Mouse (Mus musculus): Measurements from ENCODE around the gene Irf2bp2. TPM values are rescaled to one million over a fixed set of nuclear protein-coding genes. Genes with fewer than 3 reads are reported as not detected.

The Irf2bp2 gene
- polyA plus RNA-seq, 1 experiment = 40.6 TPM

DNA sequence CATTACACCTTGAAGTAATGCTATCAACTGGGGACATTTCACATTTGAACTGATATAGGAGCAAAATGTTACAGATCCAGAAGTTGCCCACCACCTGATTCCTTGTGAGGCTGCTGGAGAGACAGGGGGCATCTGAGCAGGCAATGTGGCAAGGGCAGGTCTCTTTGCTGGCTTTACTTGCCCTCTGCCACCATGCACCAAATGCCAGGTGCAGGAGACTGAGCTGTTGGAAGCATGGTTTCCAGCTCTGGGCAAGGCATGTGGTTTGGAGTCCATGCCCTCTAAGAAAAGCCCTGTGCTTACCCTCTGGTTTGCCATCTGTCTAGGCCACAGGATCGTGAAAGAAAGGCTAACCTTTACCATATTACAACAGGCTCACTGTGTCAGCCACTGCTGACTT is 24.1 kb downstream of the Irf2bp2 start:
- no peak for DNase-seq
- Histone ChIP-seq H3K4me1 (ENCODE audit: control insufficient read depth, insufficient read depth, low read length) (peaks cover 11% of the 10 kb centered on the region), H3K27ac (ENCODE audit: insufficient read depth, low read depth, low read length) (no peak overlapping the region), H3K27me3 (replicated peaks; ENCODE audit: control insufficient read depth, insufficient read depth, low read length) (no peaks in the 10 kb centered on the region), H3K36me3 (ENCODE audit: control insufficient read depth, insufficient read depth, low read length) (no peaks in the 10 kb centered on the region), H3K4me3 (ENCODE audit: insufficient read depth, low read depth, low read length) (no peak overlapping the region)
- TF ChIP-seq CTCF (conservative IDR thresholded peaks at IDR 0.05; ENCODE audit: insufficient read depth, insufficient read length, low read depth, low read length) (no peak), POLR2A (IDR thresholded peaks at IDR 0.05; ENCODE audit: low read depth, low read length) (no peak)
- WGBS = 90% methylated on average over 1 of the region's 1 CpGs

- no peak for DNase-seq
- Histone ChIP-seq H3K4me3 (ENCODE audit: insufficient read depth, low read depth, low read length) (no peak overlapping the region), H3K27me3 (replicated peaks; ENCODE audit: control insufficient read depth, insufficient read depth, low read length) (no peaks in the 10 kb centered on the region), H3K36me3 (ENCODE audit: control insufficient read depth, insufficient read depth, low read length) (no peaks in the 10 kb centered on the region), H3K27ac (ENCODE audit: insufficient read depth, low read depth, low read length) (no peak overlapping the region), H3K4me1 (ENCODE audit: control insufficient read depth, insufficient read depth, low read length) (peaks cover 11% of the 10 kb centered on the region)
- WGBS = 70% methylated on average over 2 of the region's 2 CpGs
- TF ChIP-seq POLR2A (IDR thresholded peaks at IDR 0.05; ENCODE audit: low read depth, low read length) = no peak
- no peak for TF ChIP-seq CTCF (conservative IDR thresholded peaks at IDR 0.05; ENCODE audit: insufficient read depth, insufficient read length, low read depth, low read length)
Measured at GRCm38 (mm10) chr8:126567674-126568073, 26.1 kb downstream of the Irf2bp2 start.

- DNase-seq = peak; percentile 75
- H3K4me1 ChIP-seq (ENCODE audit: control insufficient read depth, insufficient read depth, low read length) = peaks cover 11% of the 10 kb centered on the region
- WGBS = 16% methylated on average over 14 of the region's 14 CpGs
- no peaks in the 10 kb centered on the region for H3K27me3 ChIP-seq (replicated peaks; ENCODE audit: control insufficient read depth, insufficient read depth, low read length)
- TF ChIP-seq CTCF (conservative IDR thresholded peaks at IDR 0.05; ENCODE audit: insufficient read depth, insufficient read length, low read depth, low read length) (no peak), POLR2A (IDR thresholded peaks at IDR 0.05; ENCODE audit: low read depth, low read length) (no peak)
- H3K4me3 ChIP-seq (ENCODE audit: insufficient read depth, low read depth, low read length) = no peak overlapping the region
- no peaks in the 10 kb centered on the region for H3K36me3 ChIP-seq (ENCODE audit: control insufficient read depth, insufficient read depth, low read length)
- H3K27ac ChIP-seq (ENCODE audit: insufficient read depth, low read depth, low read length) = peak overlapping the region; percentile 76
Measured at GRCm38 (mm10) chr8:126566446-126567062, 27.2 kb downstream of the Irf2bp2 start.

GRCm38 (mm10) chr8:126565954-126566445 is 27.8 kb downstream of the Irf2bp2 start:
- TF ChIP-seq CTCF (conservative IDR thresholded peaks at IDR 0.05; ENCODE audit: insufficient read depth, insufficient read length, low read depth, low read length) (no peak), POLR2A (IDR thresholded peaks at IDR 0.05; ENCODE audit: low read depth, low read length) (no peak)
- H3K27me3 ChIP-seq (replicated peaks; ENCODE audit: control insufficient read depth, insufficient read depth, low read length) = no peaks in the 10 kb centered on the region
- H3K27ac ChIP-seq (ENCODE audit: insufficient read depth, low read depth, low read length) = peak overlapping the region; percentile 68
- H3K4me1 ChIP-seq (ENCODE audit: control insufficient read depth, insufficient read depth, low read length) = peaks cover 11% of the 10 kb centered on the region
- H3K4me3 ChIP-seq (ENCODE audit: insufficient read depth, low read depth, low read length) = no peak overlapping the region
- no peaks in the 10 kb centered on the region for H3K36me3 ChIP-seq (ENCODE audit: control insufficient read depth, insufficient read depth, low read length)
- DNase-seq = peak; percentile 25
- 60% methylated on average over 6 of the region's 6 CpGs for WGBS

GRCm38 (mm10) chr8:126565231-126565781 is 28.5 kb downstream of the Irf2bp2 start:
- TF ChIP-seq CTCF (conservative IDR thresholded peaks at IDR 0.05; ENCODE audit: insufficient read depth, insufficient read length, low read depth, low read length) = no peak
- TF ChIP-seq POLR2A (IDR thresholded peaks at IDR 0.05; ENCODE audit: low read depth, low read length) = no peak
- Histone ChIP-seq H3K4me1 (ENCODE audit: control insufficient read depth, insufficient read depth, low read length) (peaks cover 11% of the 10 kb centered on the region), H3K4me3 (ENCODE audit: insufficient read depth, low read depth, low read length) (no peak overlapping the region), H3K27ac (ENCODE audit: insufficient read depth, low read depth, low read length) (no peak overlapping the region), H3K27me3 (replicated peaks; ENCODE audit: control insufficient read depth, insufficient read depth, low read length) (no peaks in the 10 kb centered on the region), H3K36me3 (ENCODE audit: control insufficient read depth, insufficient read depth, low read length) (no peaks in the 10 kb centered on the region)
- WGBS = 81% methylated on average over 6 of the region's 6 CpGs
- DNase-seq = no peak

GRCm38 (mm10) chr8:126564551-126565154 is 29.1 kb downstream of the Irf2bp2 start:
- no peaks in the 10 kb centered on the region for H3K36me3 ChIP-seq (ENCODE audit: control insufficient read depth, insufficient read depth, low read length)
- no peak overlapping the region for H3K4me3 ChIP-seq (ENCODE audit: insufficient read depth, low read depth, low read length)
- 76% methylated on average over 9 of the region's 9 CpGs for WGBS
- no peak overlapping the region for H3K27ac ChIP-seq (ENCODE audit: insufficient read depth, low read depth, low read length)
- no peak for DNase-seq
- H3K27me3 ChIP-seq (replicated peaks; ENCODE audit: control insufficient read depth, insufficient read depth, low read length) = no peaks in the 10 kb centered on the region
- H3K4me1 ChIP-seq (ENCODE audit: control insufficient read depth, insufficient read depth, low read length) = peaks cover 11% of the 10 kb centered on the region
- TF ChIP-seq CTCF (conservative IDR thresholded peaks at IDR 0.05; ENCODE audit: insufficient read depth, insufficient read length, low read depth, low read length) = no peak

DNA sequence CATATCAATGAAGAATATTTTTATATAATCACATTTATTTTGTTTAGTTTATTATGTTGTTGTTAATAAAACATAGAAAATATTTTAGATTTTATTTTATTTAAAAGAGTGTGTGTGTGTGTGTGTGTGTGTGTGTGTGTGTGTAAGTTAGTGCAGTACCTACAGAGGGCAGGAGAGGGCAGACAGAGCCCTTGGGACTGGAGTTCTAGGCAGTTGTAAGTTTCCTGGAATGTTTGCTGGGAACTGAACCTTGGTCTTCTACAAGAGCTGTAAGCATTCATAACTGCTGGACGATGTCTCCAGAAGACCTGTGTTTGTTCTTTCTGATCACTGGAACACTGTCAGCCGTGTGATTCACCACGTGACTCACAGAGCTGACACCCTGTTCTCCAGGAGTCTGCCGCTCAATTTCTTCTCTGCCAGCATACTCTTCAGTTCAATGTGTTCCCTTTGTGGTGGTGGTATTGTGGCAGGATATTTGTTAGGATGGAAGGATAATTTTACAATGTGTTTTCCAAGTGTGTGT is 32.4 kb downstream of the Irf2bp2 start:
- WGBS = 92% methylated on average over 4 of the region's 4 CpGs
- TF ChIP-seq CTCF (conservative IDR thresholded peaks at IDR 0.05; ENCODE audit: insufficient read depth, insufficient read length, low read depth, low read length) = no peak
- TF ChIP-seq POLR2A (IDR thresholded peaks at IDR 0.05; ENCODE audit: low read depth, low read length) = no peak
- Histone ChIP-seq H3K4me3 (ENCODE audit: insufficient read depth, low read depth, low read length) (no peak overlapping the region), H3K27ac (ENCODE audit: insufficient read depth, low read depth, low read length) (no peak overlapping the region), H3K27me3 (replicated peaks; ENCODE audit: control insufficient read depth, insufficient read depth, low read length) (no peaks in the 10 kb centered on the region), H3K36me3 (ENCODE audit: control insufficient read depth, insufficient read depth, low read length) (no peaks in the 10 kb centered on the region), H3K4me1 (ENCODE audit: control insufficient read depth, insufficient read depth, low read length) (peaks cover under 1% of the 10 kb centered on the region; the same call in 1 of the 2 replicates)
- no peak for DNase-seq
